Mouse (Mus musculus) forebrain, embryonic 15.5 days (tissue): ENCODE measurements at regions not wholly inside any gene's neighbourhood (a gene's known extent, or its start where the extent isn't known, plus 50 kb on each side); places are given as distances from the start of the nearest gene placed in this dataset.

Source experiments
- ATAC-seq: fragments of 200-750 bp; cut with Nextera tagmentation; replicated peaks from 2 replicates; pipeline ENCODE4 v1.8.0; 2017; ENCODE audit warnings: mild to moderate bottlenecking, moderate TSS enrichment, moderate library complexity
- H3K27ac ChIP-seq: fragments of 300-500 bp; sonication (generic); replicated peaks from 2 replicates; pipeline ENCODE4 v1.5.1; 2015; ENCODE audit warnings: mild to moderate bottlenecking, inconsistent platforms
- H3K27me3 ChIP-seq: fragments of 300-500 bp; sonication (generic); 2 replicates; pipeline ENCODE4 v1.6.1; 2015; ENCODE audit warnings: inconsistent platforms
- H3K36me3 ChIP-seq: fragments of 300-500 bp; sonication (generic); 2 replicates; pipeline ENCODE4 v1.6.1; 2015; ENCODE audit warnings: mild to moderate bottlenecking, inconsistent platforms
- H3K4me1 ChIP-seq: fragments of 300-500 bp; sonication (generic); 2 replicates; pipeline ENCODE4 v1.6.1; 2015; ENCODE audit warnings: inconsistent platforms
- H3K4me2 ChIP-seq: fragments of 300-500 bp; sonication (generic); replicated peaks from 2 replicates; pipeline ENCODE4 v1.6.1; 2015; ENCODE audit warnings: mild to moderate bottlenecking, inconsistent platforms
- H3K4me3 ChIP-seq: fragments of 300-500 bp; sonication (generic); 2 replicates; pipeline ENCODE4 v1.5.1; 2015; ENCODE audit warnings: mild to moderate bottlenecking, inconsistent platforms
- H3K9ac ChIP-seq: fragments of 300-500 bp; sonication (generic); replicated peaks from 2 replicates; pipeline ENCODE4 v1.6.1; 2015; ENCODE audit warnings: mild to moderate bottlenecking, inconsistent platforms
- H3K9me3 ChIP-seq: fragments of 300-500 bp; sonication (generic); 2 replicates; pipeline ENCODE4 v1.6.1; 2016; ENCODE audit warnings: inconsistent platforms
- WGBS: fragments of 180-500 bp; shearing (Covaris S2); methylation state at CpG from one replicate; pipeline ENCODE4 v1.1.7; 2015; ENCODE audit warnings: mixed read lengths; 5-methylcytosine and 5-hydroxymethylcytosine counted together

GRCm38 (mm10) chr16:26302045-26302444 is 69.6 kb downstream of the Cldn1 start:
- ATAC-seq: no peak
- Histone ChIP-seq H3K9me3 (no peaks in the 10 kb centered on the region), H3K9ac (no peak overlapping the region), H3K27ac (no peak overlapping the region), H3K4me3 (no peak overlapping the region), H3K4me2 (no peak overlapping the region), H3K36me3 (no peaks in the 10 kb centered on the region), H3K27me3 (no peaks in the 10 kb centered on the region), H3K4me1 (no peaks in the 10 kb centered on the region)
- WGBS: 81% methylated on average over 2 of the region's 2 CpGs

GRCm38 (mm10) chr16:26291692-26292091 is 79.9 kb downstream of the Cldn1 start:
- no peak overlapping the region for H3K4me3 ChIP-seq
- H3K27me3 ChIP-seq: no peaks in the 10 kb centered on the region
- H3K9me3 ChIP-seq: no peaks in the 10 kb centered on the region
- H3K4me1 ChIP-seq: no peaks in the 10 kb centered on the region
- H3K9ac ChIP-seq: no peak overlapping the region
- 65% methylated on average over 2 of the region's 2 CpGs for WGBS
- no peak overlapping the region for H3K4me2 ChIP-seq
- no peaks in the 10 kb centered on the region for H3K36me3 ChIP-seq
- no peak for ATAC-seq
- no peak overlapping the region for H3K27ac ChIP-seq

GRCm38 (mm10) chr16:26285627-26286026 is 86.0 kb downstream of the Cldn1 start:
- Histone ChIP-seq H3K9me3 (no peaks in the 10 kb centered on the region), H3K27me3 (no peaks in the 10 kb centered on the region), H3K4me3 (no peak overlapping the region), H3K9ac (no peak overlapping the region), H3K36me3 (no peaks in the 10 kb centered on the region), H3K4me2 (no peak overlapping the region), H3K4me1 (no peaks in the 10 kb centered on the region), H3K27ac (no peak overlapping the region)
- 84% methylated on average over 1 of the region's 1 CpGs for WGBS
- no peak for ATAC-seq

GRCm38 (mm10) chr16:26284713-26285112 is 86.9 kb downstream of the Cldn1 start:
- Histone ChIP-seq H3K27me3 (no peaks in the 10 kb centered on the region), H3K27ac (no peak overlapping the region), H3K9me3 (no peaks in the 10 kb centered on the region), H3K4me3 (no peak overlapping the region), H3K4me1 (no peaks in the 10 kb centered on the region), H3K4me2 (no peak overlapping the region), H3K9ac (no peak overlapping the region), H3K36me3 (no peaks in the 10 kb centered on the region)
- ATAC-seq: no peak
- WGBS: 90% methylated on average over 6 of the region's 6 CpGs

DNA sequence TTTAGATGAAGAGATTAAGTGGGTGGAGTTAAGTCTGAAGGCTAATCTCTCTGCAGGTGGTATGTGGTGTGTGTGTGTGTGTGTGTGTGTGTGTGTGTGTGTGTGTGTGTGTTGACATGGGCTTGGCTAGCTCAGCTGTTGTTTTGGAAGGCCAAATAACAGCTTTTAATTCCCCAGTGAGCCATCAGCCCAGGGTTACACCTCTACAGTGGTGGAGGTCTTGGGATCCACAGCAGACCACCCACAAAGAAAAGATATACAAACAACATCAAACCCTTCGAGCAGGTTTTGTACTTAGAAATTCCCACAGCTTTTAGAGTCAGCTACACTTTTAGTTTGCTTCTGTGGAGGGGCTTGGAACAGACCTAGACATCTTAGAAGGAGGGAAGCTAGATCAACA is 89.2 kb downstream of the Cldn1 start:
- WGBS: 61% methylated on average over 1 of the region's 1 CpGs
- H3K36me3 ChIP-seq: no peaks in the 10 kb centered on the region
- H3K4me3 ChIP-seq: no peak overlapping the region
- no peak overlapping the region for H3K27ac ChIP-seq
- no peaks in the 10 kb centered on the region for H3K27me3 ChIP-seq
- no peaks in the 10 kb centered on the region for H3K9me3 ChIP-seq
- no peak overlapping the region for H3K9ac ChIP-seq
- H3K4me1 ChIP-seq: no peaks in the 10 kb centered on the region
- H3K4me2 ChIP-seq: no peak overlapping the region
- no peak for ATAC-seq

GRCm38 (mm10) chr16:26281496-26281895 is 90.1 kb downstream of the Cldn1 start:
- no peak overlapping the region for H3K4me2 ChIP-seq
- no peak overlapping the region for H3K4me3 ChIP-seq
- ATAC-seq: no peak
- H3K36me3 ChIP-seq: no peaks in the 10 kb centered on the region
- H3K4me1 ChIP-seq: no peaks in the 10 kb centered on the region
- no peaks in the 10 kb centered on the region for H3K27me3 ChIP-seq
- no peak overlapping the region for H3K27ac ChIP-seq
- H3K9ac ChIP-seq: no peak overlapping the region
- no peaks in the 10 kb centered on the region for H3K9me3 ChIP-seq
- 87% methylated on average over 2 of the region's 2 CpGs for WGBS

DNA sequence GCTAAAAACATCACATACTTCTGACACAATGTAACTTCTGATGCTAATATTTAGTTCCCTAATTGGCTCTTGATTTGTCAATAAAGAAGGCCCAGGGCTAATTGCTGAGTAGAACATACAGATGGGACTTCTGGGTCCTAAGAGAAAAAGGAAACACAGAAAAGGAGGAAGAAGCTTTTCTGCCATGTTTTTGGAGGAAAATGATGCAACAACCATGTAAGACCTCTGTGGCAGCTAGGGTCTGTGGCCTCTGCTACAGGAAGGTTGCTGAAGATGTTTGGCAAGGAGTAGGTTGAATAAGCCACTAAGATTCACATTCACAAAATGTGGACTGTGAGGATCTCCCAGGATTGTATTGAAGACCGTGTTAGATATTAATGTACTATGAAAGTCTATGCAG is 94.9 kb downstream of the Cldn1 start:
- 87% methylated on average over 1 of the region's 1 CpGs for WGBS
- Histone ChIP-seq H3K4me1 (no peaks in the 10 kb centered on the region), H3K9ac (no peak overlapping the region), H3K36me3 (no peaks in the 10 kb centered on the region), H3K27ac (no peak overlapping the region), H3K9me3 (no peaks in the 10 kb centered on the region), H3K4me3 (no peak overlapping the region), H3K27me3 (no peaks in the 10 kb centered on the region), H3K4me2 (no peak overlapping the region)
- ATAC-seq: no peak

DNA sequence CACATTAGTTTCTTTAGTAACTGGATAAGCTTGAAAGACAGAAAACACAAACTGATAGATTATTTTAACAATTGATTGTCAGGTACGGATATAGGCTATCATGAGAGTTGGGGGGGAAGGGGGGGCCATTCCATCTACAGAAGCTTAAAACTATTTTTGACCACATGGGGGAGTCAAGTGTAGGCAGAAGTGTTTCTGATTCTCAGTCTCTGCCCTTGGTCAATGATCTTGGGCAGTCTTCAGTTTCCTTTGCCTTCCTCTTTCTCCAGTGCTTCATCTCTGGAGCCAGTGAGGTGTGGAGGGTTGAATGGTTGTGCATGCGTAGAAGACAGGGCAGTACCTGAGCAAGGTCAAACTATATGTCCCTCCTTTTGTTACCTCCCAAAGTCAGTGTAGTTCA is 118.8 kb downstream of the Cldn1 start:
- Histone ChIP-seq H3K27ac (no peak overlapping the region), H3K4me1 (no peaks in the 10 kb centered on the region), H3K4me2 (no peak overlapping the region), H3K9ac (no peak overlapping the region), H3K4me3 (no peak overlapping the region), H3K27me3 (no peaks in the 10 kb centered on the region), H3K9me3 (no peaks in the 10 kb centered on the region), H3K36me3 (no peaks in the 10 kb centered on the region)
- WGBS: 84% methylated on average over 2 of the region's 2 CpGs
- no peak for ATAC-seq

DNA sequence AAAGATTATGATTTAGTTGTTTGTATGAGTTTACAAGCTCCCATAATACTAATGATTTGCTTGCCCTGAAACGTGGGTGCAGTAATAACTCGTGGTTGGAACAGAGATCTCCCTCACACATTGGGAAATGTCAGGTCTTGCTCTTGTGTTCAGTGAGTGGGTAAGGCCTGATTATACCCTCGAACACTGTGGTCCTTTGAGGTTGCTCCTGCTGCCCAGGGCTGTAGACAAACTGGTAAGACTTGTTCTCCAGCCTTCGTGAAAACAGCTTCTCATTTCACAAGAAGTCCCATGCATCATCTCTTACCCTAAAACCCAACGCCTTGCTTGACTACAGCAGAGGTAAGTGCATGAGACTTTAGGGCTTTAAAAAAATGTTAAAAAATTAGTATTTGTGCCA is 119.9 kb downstream of the Cldn1 start:
- Histone ChIP-seq H3K4me3 (no peak overlapping the region), H3K4me2 (no peak overlapping the region), H3K36me3 (no peaks in the 10 kb centered on the region), H3K27me3 (no peaks in the 10 kb centered on the region), H3K9ac (no peak overlapping the region), H3K4me1 (no peaks in the 10 kb centered on the region), H3K9me3 (no peaks in the 10 kb centered on the region), H3K27ac (no peak overlapping the region)
- no peak for ATAC-seq
- 83% methylated on average over 5 of the region's 5 CpGs for WGBS

DNA sequence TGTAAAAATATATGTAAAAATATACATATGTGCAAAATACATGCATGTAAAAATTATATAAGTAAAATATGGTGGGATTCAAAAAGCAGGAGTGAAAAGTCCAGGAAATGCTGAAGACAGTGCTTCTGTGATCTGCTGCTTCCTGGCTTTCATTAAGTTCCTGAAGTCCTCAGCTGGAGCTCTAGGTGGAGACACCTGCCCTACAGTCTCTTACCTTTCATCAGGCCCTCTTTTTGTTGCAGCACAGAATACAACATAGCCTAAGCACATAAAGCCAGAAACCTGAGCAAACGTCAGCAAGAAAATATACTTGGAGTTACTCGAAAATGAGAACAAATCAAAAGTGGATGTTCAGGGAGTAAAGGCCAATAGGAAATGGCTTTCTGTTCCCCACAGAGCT is 120.6 kb downstream of the Cldn1 start:
- 88% methylated on average over 2 of the region's 2 CpGs for WGBS
- H3K4me1 ChIP-seq: no peaks in the 10 kb centered on the region
- no peak overlapping the region for H3K4me3 ChIP-seq
- H3K9me3 ChIP-seq: no peaks in the 10 kb centered on the region
- H3K27ac ChIP-seq: no peak overlapping the region
- ATAC-seq: no peak
- no peak overlapping the region for H3K9ac ChIP-seq
- no peaks in the 10 kb centered on the region for H3K36me3 ChIP-seq
- no peak overlapping the region for H3K4me2 ChIP-seq
- H3K27me3 ChIP-seq: no peaks in the 10 kb centered on the region

DNA sequence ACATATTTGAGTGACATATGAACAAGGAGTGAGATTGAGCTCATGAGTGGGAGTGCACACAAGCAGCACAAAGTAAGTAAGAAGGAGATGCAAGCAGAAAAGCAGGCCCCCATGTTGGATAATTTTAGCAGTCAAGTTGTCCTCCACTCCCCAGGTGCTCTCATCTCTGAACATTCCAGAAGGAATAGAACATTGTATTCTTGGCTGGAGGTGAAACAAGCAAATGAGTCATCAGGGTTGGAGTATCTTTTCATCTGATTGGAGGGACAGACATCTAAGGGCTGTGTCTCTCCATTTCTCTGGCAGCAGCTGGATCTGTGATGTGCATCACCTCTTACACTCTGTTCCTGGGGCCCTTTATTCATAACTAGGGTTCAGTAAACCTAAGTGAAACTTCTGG is 122.7 kb downstream of the Cldn1 start:
- no peaks in the 10 kb centered on the region for H3K9me3 ChIP-seq

GRCm38 (mm10) chr16:26247926-26248325 is 123.7 kb downstream of the Cldn1 start:
- no peak for ATAC-seq
- H3K4me3 ChIP-seq: no peak overlapping the region
- no peaks in the 10 kb centered on the region for H3K4me1 ChIP-seq
- no peaks in the 10 kb centered on the region for H3K27me3 ChIP-seq
- H3K36me3 ChIP-seq: no peaks in the 10 kb centered on the region
- WGBS: 91% methylated on average over 1 of the region's 1 CpGs
- H3K27ac ChIP-seq: no peak overlapping the region
- no peak overlapping the region for H3K4me2 ChIP-seq
- H3K9ac ChIP-seq: no peak overlapping the region
- no peaks in the 10 kb centered on the region for H3K9me3 ChIP-seq

More for the DNA sequence above, 122.7 kb downstream of the Cldn1 start:
- Histone ChIP-seq H3K27me3 (no peaks in the 10 kb centered on the region), H3K4me2 (no peak overlapping the region), H3K4me1 (no peaks in the 10 kb centered on the region), H3K27ac (no peak overlapping the region), H3K9ac (no peak overlapping the region), H3K4me3 (no peak overlapping the region), H3K36me3 (no peaks in the 10 kb centered on the region)
- ATAC-seq: no peak

DNA sequence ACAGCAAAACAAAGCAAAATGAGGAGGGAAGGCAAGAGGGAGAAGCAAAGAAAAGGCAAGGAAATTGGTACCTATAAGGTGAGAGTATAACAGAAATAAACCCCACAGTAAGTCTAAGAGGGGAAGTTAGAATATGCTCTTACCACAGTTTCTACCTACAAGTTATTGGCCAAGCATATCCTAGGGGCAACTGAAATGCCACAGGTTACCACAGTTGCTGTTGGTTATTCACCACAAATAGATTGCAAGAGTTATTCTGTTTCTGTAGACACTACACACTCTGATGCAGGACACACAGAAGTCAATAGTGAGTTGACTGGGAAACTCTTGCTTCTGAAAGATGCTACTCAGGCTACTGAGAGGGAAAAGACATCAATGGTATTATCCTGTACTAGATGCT is 129.7 kb upstream of the P3h2 start:
- Histone ChIP-seq H3K4me3 (no peak overlapping the region), H3K4me2 (no peak overlapping the region), H3K27me3 (no peaks in the 10 kb centered on the region), H3K9ac (no peak overlapping the region), H3K9me3 (no peaks in the 10 kb centered on the region), H3K4me1 (no peaks in the 10 kb centered on the region), H3K27ac (no peak overlapping the region), H3K36me3 (no peaks in the 10 kb centered on the region)
- ATAC-seq: no peak

DNA sequence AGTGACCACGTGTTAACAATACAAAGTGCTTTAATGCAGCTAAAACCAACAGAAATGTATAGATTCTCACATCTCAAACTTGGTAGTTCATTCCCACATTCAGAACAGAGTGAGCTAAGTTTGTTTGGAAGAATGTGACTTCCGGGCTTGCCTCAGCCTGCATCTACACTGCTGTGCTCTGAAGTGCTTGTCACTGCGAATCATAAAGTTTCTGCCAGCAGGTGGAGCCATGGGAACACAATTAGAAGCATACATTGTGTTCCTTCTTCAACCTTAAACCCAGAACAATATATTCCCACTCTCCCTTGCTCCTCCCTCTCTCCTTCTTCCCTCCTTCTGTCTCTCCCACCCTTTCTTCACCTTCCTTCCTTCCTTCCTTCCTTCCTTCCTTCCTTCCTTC is 128.5 kb upstream of the P3h2 start:
- Histone ChIP-seq H3K4me3 (no peak overlapping the region), H3K4me2 (no peak overlapping the region), H3K27ac (no peak overlapping the region), H3K4me1 (no peaks in the 10 kb centered on the region), H3K9ac (no peak overlapping the region), H3K36me3 (no peaks in the 10 kb centered on the region), H3K9me3 (no peaks in the 10 kb centered on the region), H3K27me3 (no peaks in the 10 kb centered on the region)
- ATAC-seq: peak; percentile 97
- WGBS: 9% methylated on average over 3 of the region's 3 CpGs
